Mouse (Mus musculus) right cerebral cortex, adult 18-20 months (tissue): Measurements from ENCODE around the gene Rps18.

ENCODE experiments used
- DNase-seq: peaks from one replicate; pipeline ENCODE4 v3.0.0; 2022; ENCODE audit warnings: mixed read lengths

Gene Rps18

DNA sequence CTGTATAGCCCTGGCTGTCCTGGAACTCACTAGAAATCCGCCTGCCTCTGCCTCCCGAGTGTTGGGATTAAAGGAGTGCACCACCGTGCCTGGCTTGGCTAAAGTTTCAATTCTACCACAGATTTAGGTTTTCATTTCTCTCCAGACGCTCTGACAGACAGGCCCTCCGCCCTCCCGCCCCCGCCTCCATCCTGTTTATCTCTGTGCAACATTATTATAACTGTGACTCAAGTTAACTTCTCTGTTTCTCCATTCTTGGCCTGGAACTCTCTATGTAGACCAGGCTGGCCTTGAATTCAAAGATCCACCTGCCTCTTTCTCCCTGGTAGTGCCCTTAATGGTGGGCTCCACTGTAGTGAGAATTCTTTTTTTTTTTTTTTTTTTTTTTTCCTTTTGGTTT, 53.3 kb downstream of the Rps18 start:
- DNase-seq, result no peak

DNA sequence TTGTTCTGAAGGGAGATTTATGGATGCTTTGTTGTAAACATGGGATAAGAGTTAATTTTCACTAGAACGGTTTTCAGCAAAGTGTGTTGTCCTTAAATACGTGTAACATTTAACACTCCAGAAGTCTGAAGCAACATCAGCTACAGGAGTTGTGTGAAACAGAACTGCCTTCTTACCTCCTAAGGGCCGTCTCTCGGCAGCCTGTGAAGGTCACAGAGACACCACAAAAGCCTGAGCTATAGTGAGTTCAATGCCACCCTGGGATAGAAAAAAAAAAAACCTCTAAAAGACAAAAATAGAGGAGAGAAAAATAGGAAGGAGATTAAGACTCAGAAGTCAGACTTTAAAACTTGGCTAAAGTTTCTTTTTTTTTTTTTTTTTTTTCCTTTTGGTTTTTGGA, 53.7 kb downstream of the Rps18 start:
- DNase-seq, result no peak
